Mouse (Mus musculus) bone marrow macrophage, adult 2 months (primary cell): Measurements from ENCODE around the gene Acvr2b.

Experiments used
- CTCF ChIP-seq: IDR thresholded peaks from 2 replicates; pipeline ENCODE4 v1.5.1; 2012; ENCODE audit warnings: low read depth, mild to moderate bottlenecking, low read length, moderate library complexity
- POLR2A ChIP-seq: IDR thresholded peaks from 2 replicates; pipeline ENCODE4 v1.6.1; 2012; ENCODE audit warnings: mild to moderate bottlenecking, low read depth, low read length, borderline replicate concordance

- TF ChIP-seq CTCF (no peak), POLR2A (no peak)
Observed at GRCm38 (mm10) chr9:119477754-119478153, 75.8 kb downstream of the Acvr2b start.
